ENCODE assay signal across 7 mouse cellular contexts in genomic region chr15:96253827-96254226, GRCm38 (mm10). TPM values are rescaled to one million over a fixed set of nuclear protein-coding genes. Genes with fewer than 3 reads are reported as not detected.
DNase-seq lines count a peak whose midpoint lies in the region; ATAC-seq lines count a peak whose summit lies in the region.

No protein-coding gene starts in this region.

- DNase-seq in neural tube, embryonic 11.5 days (ENCODE audit: low spot score) = peak; percentile 32
- no peak for DNase-seq in neural tube, embryonic 10.5 days (ENCODE audit: extremely low spot score, low spot score)
- DNase-seq in yolk sac, embryonic 10.5 days (ENCODE audit: low spot score) = peak; percentile 26
- DNase-seq in cerebellum, postnatal 10 days = no peak
- DNase-seq in left cerebral cortex, postnatal 36 days (ENCODE audit: low spot score in 2 of 2) = no peak

- peak overlapping the region; percentile 36 for H3K4me2 ChIP-seq in neural tube, embryonic 11.5 days (ENCODE audit: low read depth)
- peak overlapping the region; percentile 58 for H3K4me2 ChIP-seq in forebrain, embryonic 16.5 days (ENCODE audit: low read length)
- H3K4me2 ChIP-seq in limb, embryonic 15.5 days = peak overlapping the region; percentile 56

- H3K4me1 ChIP-seq in neural tube, embryonic 11.5 days (ENCODE audit: control insufficient read depth, insufficient read depth, low read length) = no peaks in the 10 kb centered on the region
- peaks cover 6% of the 10 kb centered on the region; the same call in 1 of the 2 replicates for H3K4me1 ChIP-seq in forebrain, embryonic 16.5 days (replicated peaks; ENCODE audit: control insufficient read depth, insufficient read depth, low read length)
- H3K4me1 ChIP-seq in limb, embryonic 15.5 days = peaks cover 9% of the 10 kb centered on the region; the same call in 1 of the 2 replicates

- intact Hi-C loops in left cerebral cortex, postnatal 36 days (cut with DNase I) = no loop called here

- H3K9ac ChIP-seq in neural tube, embryonic 11.5 days (ENCODE audit: low read length) = no peak overlapping the region
- H3K9ac ChIP-seq in forebrain, embryonic 16.5 days (replicated peaks; ENCODE audit: low read depth, low read length) = no peak overlapping the region
- H3K9ac ChIP-seq in limb, embryonic 15.5 days = no peak overlapping the region

- peak overlapping the region; percentile 12 for H3K4me3 ChIP-seq in neural tube, embryonic 11.5 days (ENCODE audit: low read depth, low read length)
- H3K4me3 ChIP-seq in forebrain, embryonic 16.5 days (replicated peaks; ENCODE audit: low read length) = peak overlapping the region; percentile 35
- H3K4me3 ChIP-seq in limb, embryonic 15.5 days = peak overlapping the region; percentile 33

- no peaks in the 10 kb centered on the region for H3K9me3 ChIP-seq in neural tube, embryonic 11.5 days (ENCODE audit: control insufficient read depth, low read length)
- no peaks in the 10 kb centered on the region for H3K9me3 ChIP-seq in forebrain, embryonic 16.5 days (ENCODE audit: control insufficient read depth, low read length)
- H3K9me3 ChIP-seq in limb, embryonic 15.5 days = no peaks in the 10 kb centered on the region

- no peak for ATAC-seq in neural tube, embryonic 11.5 days (ENCODE audit: insufficient read depth, low FRiP score, low TSS enrichment)
- ATAC-seq in forebrain, embryonic 16.5 days = no peak
- no peak for ATAC-seq in limb, embryonic 15.5 days (ENCODE audit: insufficient number of reproducible peaks, low FRiP score, low TSS enrichment, low read depth)

- H3K27ac ChIP-seq in neural tube, embryonic 11.5 days (ENCODE audit: low read depth, low read length) = no peak overlapping the region
- H3K27ac ChIP-seq in forebrain, embryonic 16.5 days (ENCODE audit: low read length) = no peak overlapping the region
- no peak overlapping the region for H3K27ac ChIP-seq in limb, embryonic 15.5 days

- 1% methylated on average over 7 of the region's 7 CpGs for WGBS in neural tube, embryonic 11.5 days
- WGBS in forebrain, embryonic 16.5 days = 3% methylated on average over 7 of the region's 7 CpGs
- 1% methylated on average over 7 of the region's 7 CpGs for WGBS in limb, embryonic 15.5 days

- H3K36me3 ChIP-seq in neural tube, embryonic 11.5 days (ENCODE audit: control insufficient read depth, insufficient read depth, low read length) = no peaks in the 10 kb centered on the region
- no peaks in the 10 kb centered on the region for H3K36me3 ChIP-seq in forebrain, embryonic 16.5 days (ENCODE audit: control insufficient read depth, insufficient read depth)
- H3K36me3 ChIP-seq in limb, embryonic 15.5 days = no peaks in the 10 kb centered on the region

- no peaks in the 10 kb centered on the region for H3K27me3 ChIP-seq in neural tube, embryonic 11.5 days (ENCODE audit: control insufficient read depth, insufficient read depth, low read length)
- no peaks in the 10 kb centered on the region for H3K27me3 ChIP-seq in forebrain, embryonic 16.5 days (replicated peaks; ENCODE audit: control insufficient read depth, insufficient read depth, low read length)
- no peaks in the 10 kb centered on the region for H3K27me3 ChIP-seq in limb, embryonic 15.5 days

RNA-seq across cellular contexts. Expression of gene Arid2, which starts 33.5 kb away (rescaled TPM):
- 40.1 and 40.3 TPM in 2 replicates for polyA plus RNA-seq in neural tube, embryonic 11.5 days (2014; fragmentation: Nextera tagmentation; extraction: Ambion mirVana)
- polyA plus RNA-seq in forebrain, embryonic 16.5 days (2015; fragmentation: Nextera tagmentation; extraction: Ambion mirVana) = 28.7 and 29.8 TPM in 2 replicates
- polyA plus RNA-seq in limb, embryonic 15.5 days (2015; fragmentation: Nextera tagmentation; extraction: Ambion mirVana) = 18.3 and 21.5 TPM in 2 replicates
- 10 to 100 TPM; 32.0 to 38.6 TPM for total RNA-seq in left cerebral cortex, postnatal 36 days (2021)

Comparison
In these comparisons a context has a peak if more than half of its experiments do, and no peak if none do; other contexts are left out.
1. DNase-seq: peak in neural tube, embryonic 11.5 days (single experiment) and yolk sac, embryonic 10.5 days (single experiment); none in neural tube, embryonic 10.5 days (single experiment), cerebellum, postnatal 10 days (0 of 2) and left cerebral cortex, postnatal 36 days (0 of 2).
2. Peak in every context shown above with its lines, with median percentiles within 50 percentile points of each other: H3K4me2 ChIP-seq and H3K4me3 ChIP-seq.